Mouse (Mus musculus) frontal cortex, postnatal 14 days (tissue): ENCODE results near the gene Dpp7.

ENCODE experiments used
- DNase-seq, 2 experiments: peaks; one replicate each; pipeline ENCODE4 v3.0.0; 2022; ENCODE audit warnings: low spot score in 2 of 2

Gene Dpp7

DNA sequence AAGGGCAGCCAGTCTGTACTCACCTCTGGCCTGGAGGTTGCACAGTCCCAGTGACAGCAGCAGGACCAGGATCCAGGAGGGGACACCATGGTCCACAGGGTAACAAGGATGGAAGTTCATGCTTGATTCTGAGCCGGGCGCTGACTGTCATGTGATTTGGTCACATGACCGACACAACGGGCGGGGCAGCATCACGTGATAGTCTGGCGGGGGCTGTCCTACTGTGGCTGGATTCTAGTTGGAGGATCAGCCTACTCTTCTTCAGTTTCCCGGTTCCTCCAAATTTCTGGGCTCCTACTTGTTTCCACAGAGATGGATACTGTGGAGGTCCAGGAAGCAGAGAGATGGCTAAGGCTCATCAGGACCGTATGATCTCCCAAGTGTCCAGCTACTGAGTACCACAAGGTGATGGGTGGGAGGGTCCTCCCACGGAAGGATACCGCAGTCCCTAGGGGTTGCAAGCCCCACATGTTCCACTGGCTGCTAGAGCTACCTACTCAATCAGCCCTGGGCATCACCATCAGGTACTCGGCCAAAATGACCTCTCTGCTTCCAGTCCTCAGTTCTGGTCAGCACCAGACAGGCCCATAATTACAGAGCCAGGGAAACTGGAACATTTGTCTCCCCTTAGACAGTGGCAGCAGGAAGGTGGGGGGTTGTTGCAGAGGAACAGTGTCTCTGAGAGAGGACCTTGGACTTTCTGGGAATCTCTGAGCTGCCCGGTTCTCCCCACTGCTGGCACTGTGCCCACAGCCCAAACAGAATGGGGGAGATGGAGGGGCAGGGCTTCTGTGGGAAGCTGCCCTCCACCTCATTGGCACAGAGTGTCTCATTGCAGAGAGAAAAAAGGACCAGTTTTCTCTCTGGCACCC lies at the start of gene Dpp7:
TSS of gene Dpp7 (minus strand) at position 152 of the 872 bp plus-strand sequence.
- peak; percentile 72 to 78 for DNase-seq

DNA sequence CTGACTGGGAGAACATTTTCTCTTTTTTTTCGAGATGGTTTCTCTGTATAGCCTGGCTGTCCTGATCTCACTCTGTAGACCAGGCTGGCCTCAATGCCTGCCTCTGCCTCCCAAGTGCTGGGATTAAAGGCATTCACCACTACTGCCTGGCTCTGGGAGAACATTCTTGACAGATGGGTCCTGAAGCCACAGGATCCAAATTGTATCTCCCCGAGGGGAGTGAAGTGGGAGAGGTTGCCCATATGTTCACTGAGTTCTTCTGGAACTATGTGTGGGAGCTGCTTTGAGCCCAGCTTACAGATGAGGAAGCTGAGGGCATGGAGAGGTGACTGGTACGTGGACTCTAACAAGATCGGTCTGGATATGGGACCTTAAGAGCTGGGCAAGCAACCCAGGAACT lies 47.8 kb upstream of the Dpp7 start:
- no peak for DNase-seq

- peak; percentile 87 to 88 for DNase-seq
Observed at GRCm38 (mm10) chr2:25402972-25403601, 46.9 kb upstream of the Dpp7 start.

GRCm38 (mm10) chr2:25402377-25402971 lies 46.3 kb upstream of the Dpp7 start:
- DNase-seq = peak; percentile 66 to 71

- peak in 1 of 2 experiments; percentile 37 for DNase-seq
Observed at GRCm38 (mm10) chr2:25400764-25401163, 44.6 kb upstream of the Dpp7 start.

- no peak for DNase-seq
Observed at GRCm38 (mm10) chr2:25400291-25400690, 44.1 kb upstream of the Dpp7 start.

- no peak for DNase-seq
Observed at GRCm38 (mm10) chr2:25399051-25399450, 42.9 kb upstream of the Dpp7 start, which contains the start of gene Npdc1. Npdc1 (plus strand) TSS chr2:25399351.

DNA sequence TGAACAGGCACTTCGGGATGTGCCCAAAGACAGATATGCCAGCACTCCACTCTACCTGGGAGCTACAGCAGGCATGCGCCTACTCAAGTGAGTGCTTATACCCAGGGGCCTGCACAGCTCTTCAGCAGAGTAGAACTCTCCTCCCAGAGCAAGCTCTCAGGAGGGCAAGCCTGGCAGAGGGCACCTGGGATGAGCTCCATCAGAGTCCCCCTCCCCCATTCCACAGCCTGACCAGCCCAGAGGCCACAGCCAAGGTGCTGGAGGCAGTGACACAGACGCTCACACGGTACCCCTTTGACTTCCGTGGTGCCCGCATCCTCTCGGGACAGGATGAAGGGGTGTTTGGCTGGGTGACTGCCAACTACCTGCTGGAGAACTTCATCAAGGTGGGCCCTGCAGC lies 41.9 kb upstream of the Dpp7 start:
- no peak for DNase-seq

DNA sequence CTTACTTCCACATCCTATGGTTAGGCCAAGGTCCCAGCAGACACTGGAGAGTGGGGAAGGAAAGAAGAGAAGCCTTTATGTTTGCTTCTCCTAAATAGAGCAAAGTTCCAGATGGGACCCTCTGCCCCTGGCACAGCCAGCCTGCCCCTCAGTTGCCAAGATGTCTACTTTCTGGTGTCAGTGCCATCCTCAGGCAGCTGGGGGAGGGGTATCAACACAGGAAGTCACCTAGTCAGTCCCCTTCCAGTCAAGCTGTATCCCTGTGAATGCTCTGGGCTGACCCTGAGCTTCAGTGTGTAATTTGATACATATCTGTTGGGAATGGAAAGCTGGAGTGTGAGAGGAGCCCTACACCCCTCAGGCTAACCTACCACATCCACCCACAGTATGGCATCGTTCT lies 40.9 kb upstream of the Dpp7 start:
- DNase-seq = no peak

DNA sequence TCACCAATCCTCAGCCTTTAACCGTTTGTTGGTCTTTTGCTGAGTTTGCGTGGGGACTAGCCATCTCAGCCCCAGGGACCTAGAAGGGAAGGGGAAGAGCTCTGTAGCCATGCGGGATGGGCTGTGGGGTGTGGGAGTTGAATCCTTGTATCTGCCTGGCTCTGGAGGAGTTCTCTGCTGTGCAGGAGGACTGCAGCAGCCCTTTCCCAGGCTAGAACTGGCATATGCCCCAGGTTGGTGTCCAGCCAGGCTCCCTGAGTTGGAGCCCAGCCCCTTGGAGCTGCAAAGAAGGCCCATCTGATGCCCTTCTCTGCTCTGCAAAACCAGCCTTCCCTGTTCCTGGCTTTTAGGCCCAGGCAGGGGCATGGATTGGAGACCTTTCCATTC lies 40.4 kb upstream of the Dpp7 start:
- DNase-seq = no peak

- DNase-seq = no peak
Observed at GRCm38 (mm10) chr2:25395721-25396596, 39.8 kb upstream of the Dpp7 start, which contains the start of gene Entpd2. Entpd2 (plus strand) TSS chr2:25395874.

- DNase-seq = peak in 1 of 2 experiments; percentile 52
Observed at GRCm38 (mm10) chr2:25394281-25395221, 38.4 kb upstream of the Dpp7 start.

DNA sequence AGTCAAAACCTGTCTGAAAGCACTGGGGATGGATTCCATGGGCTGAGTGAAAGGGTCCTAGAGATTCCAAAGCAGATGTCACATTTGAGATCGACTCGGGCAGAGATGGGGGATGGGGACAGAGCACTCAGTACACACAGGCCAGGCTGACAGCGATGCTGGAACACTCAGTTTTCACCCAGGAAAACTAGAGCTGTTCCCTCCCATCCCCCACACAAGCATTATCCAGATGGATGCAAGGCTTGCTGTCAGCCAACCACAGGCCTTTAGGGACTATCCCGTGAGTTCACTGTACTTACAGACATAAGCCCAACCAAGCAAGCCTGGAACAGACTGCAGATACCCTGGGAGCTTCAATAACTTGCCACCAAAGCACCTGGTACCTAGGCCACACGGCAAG lies 35.1 kb upstream of the Dpp7 start:
- DNase-seq = no peak

GRCm38 (mm10) chr2:25384492-25384891 lies 28.3 kb upstream of the Dpp7 start:
- no peak for DNase-seq

- DNase-seq = peak in 1 of 2 experiments; percentile 42
Observed at GRCm38 (mm10) chr2:25376589-25376988, 20.4 kb upstream of the Dpp7 start.

- no peak for DNase-seq
Observed at GRCm38 (mm10) chr2:25373431-25373830, 17.3 kb upstream of the Dpp7 start.

DNA sequence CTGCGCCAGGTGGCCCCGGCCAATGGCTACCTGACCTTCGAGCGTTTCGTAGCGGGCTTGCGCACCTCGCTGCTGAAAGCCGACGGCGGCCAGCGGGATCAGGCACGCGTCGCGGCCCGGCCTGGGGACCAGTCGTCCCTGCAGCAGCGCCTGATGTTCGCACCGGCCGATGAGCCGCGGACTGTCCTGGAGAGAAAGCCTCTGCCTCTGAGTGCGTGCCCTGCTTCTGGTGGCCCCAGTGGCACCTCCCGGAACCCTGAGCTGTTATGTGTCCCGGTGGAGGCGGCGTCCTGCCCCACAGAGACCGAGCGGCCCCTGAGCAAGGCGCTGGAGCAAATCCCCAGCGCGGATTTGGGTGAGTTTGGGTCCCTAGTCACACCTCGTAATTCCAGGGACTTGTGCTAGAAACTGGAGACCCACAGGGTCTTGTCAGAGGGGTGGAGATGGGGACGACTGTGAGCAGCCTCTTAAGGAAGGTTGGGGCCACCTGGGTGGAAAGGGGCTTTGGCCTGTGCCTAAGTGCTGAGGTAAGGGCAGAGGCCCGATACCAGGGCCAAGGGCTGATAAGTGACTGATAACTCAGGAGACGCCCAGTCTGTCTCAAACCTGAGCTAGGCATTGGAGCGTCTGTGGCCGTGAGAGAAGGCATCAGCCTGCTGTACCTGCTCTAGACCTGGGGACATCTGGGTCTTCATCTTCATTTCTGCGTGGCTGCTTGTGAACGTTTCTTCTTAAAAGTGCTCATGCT lies 16.7 kb upstream of the Dpp7 start:
- DNase-seq = no peak

GRCm38 (mm10) chr2:25371764-25372643 lies 15.8 kb upstream of the Dpp7 start, which contains the start of gene Sapcd2:
Sapcd2 (plus strand) TSS chr2:25372321.
- DNase-seq = peak; percentile 83 to 86

- no peak for DNase-seq
Observed at GRCm38 (mm10) chr2:25369996-25370395, 13.8 kb upstream of the Dpp7 start.
